Mouse (Mus musculus): ENCODE results near the gene Tox2. TPM values are rescaled to one million over a fixed set of nuclear protein-coding genes. Genes with fewer than 3 reads are reported as not detected.

Tox2 gene
- polyA plus RNA-seq, 1 experiment from 2014 or later = 1.9 TPM

- Histone ChIP-seq H3K4me2 (no peak overlapping the region), H3K4me1 (ENCODE audit: control insufficient read depth, insufficient read depth, low read length) (no peaks in the 10 kb centered on the region), H3K27me3 (ENCODE audit: control insufficient read depth, insufficient read depth, low read length) (no peaks in the 10 kb centered on the region), H3K9me3 (replicated peaks; ENCODE audit: control insufficient read depth, low read length) (no peaks in the 10 kb centered on the region), H3K9ac (ENCODE audit: low read depth, low read length) (no peak overlapping the region), H3K36me3 (ENCODE audit: control insufficient read depth, insufficient read depth, low read length) (no peaks in the 10 kb centered on the region), H3K27ac (ENCODE audit: low read depth, low read length) (no peak overlapping the region), H3K4me3 (ENCODE audit: low read depth, low read length) (no peak overlapping the region)
- no peak for ATAC-seq (replicated peaks; ENCODE audit: insufficient number of reproducible peaks, low FRiP score, low TSS enrichment)
- WGBS (ENCODE audit: insufficient replicate concordance) = 53% methylated on average over 3 of the region's 3 CpGs
These were observed 10.2 kb downstream of the Tox2 start for GRCm38 (mm10) chr2:163213085-163213484.

- Histone ChIP-seq H3K4me1 (ENCODE audit: control insufficient read depth, insufficient read depth, low read length) (no peaks in the 10 kb centered on the region), H3K4me2 (no peak overlapping the region), H3K36me3 (ENCODE audit: control insufficient read depth, insufficient read depth, low read length) (no peaks in the 10 kb centered on the region), H3K9me3 (replicated peaks; ENCODE audit: control insufficient read depth, low read length) (no peaks in the 10 kb centered on the region), H3K4me3 (ENCODE audit: low read depth, low read length) (no peak overlapping the region), H3K27ac (ENCODE audit: low read depth, low read length) (no peak overlapping the region), H3K9ac (ENCODE audit: low read depth, low read length) (no peak overlapping the region), H3K27me3 (ENCODE audit: control insufficient read depth, insufficient read depth, low read length) (no peaks in the 10 kb centered on the region)
- ATAC-seq (replicated peaks; ENCODE audit: insufficient number of reproducible peaks, low FRiP score, low TSS enrichment) = no peak
- WGBS (ENCODE audit: insufficient replicate concordance) = 37% methylated on average over 3 of the region's 3 CpGs
These were observed 15.2 kb downstream of the Tox2 start for GRCm38 (mm10) chr2:163218095-163218494.

GRCm38 (mm10) chr2:163218571-163218970, 15.6 kb downstream of the Tox2 start:
- Histone ChIP-seq H3K27ac (ENCODE audit: low read depth, low read length) (no peak overlapping the region), H3K4me3 (ENCODE audit: low read depth, low read length) (no peak overlapping the region), H3K9ac (ENCODE audit: low read depth, low read length) (no peak overlapping the region), H3K36me3 (ENCODE audit: control insufficient read depth, insufficient read depth, low read length) (no peaks in the 10 kb centered on the region), H3K27me3 (ENCODE audit: control insufficient read depth, insufficient read depth, low read length) (no peaks in the 10 kb centered on the region), H3K9me3 (replicated peaks; ENCODE audit: control insufficient read depth, low read length) (no peaks in the 10 kb centered on the region), H3K4me1 (ENCODE audit: control insufficient read depth, insufficient read depth, low read length) (no peaks in the 10 kb centered on the region), H3K4me2 (no peak overlapping the region)
- 45% methylated on average over 7 of the region's 7 CpGs for WGBS (ENCODE audit: insufficient replicate concordance)
- no peak for ATAC-seq (replicated peaks; ENCODE audit: insufficient number of reproducible peaks, low FRiP score, low TSS enrichment)

- WGBS (ENCODE audit: insufficient replicate concordance) = 75% methylated on average over 5 of the region's 5 CpGs
- Histone ChIP-seq H3K9me3 (replicated peaks; ENCODE audit: control insufficient read depth, low read length) (no peaks in the 10 kb centered on the region), H3K27me3 (ENCODE audit: control insufficient read depth, insufficient read depth, low read length) (no peaks in the 10 kb centered on the region), H3K9ac (ENCODE audit: low read depth, low read length) (no peak overlapping the region), H3K4me1 (ENCODE audit: control insufficient read depth, insufficient read depth, low read length) (peaks cover 4% of the 10 kb centered on the region; the same call in 1 of the 2 replicates), H3K27ac (ENCODE audit: low read depth, low read length) (no peak overlapping the region), H3K36me3 (ENCODE audit: control insufficient read depth, insufficient read depth, low read length) (no peaks in the 10 kb centered on the region), H3K4me3 (ENCODE audit: low read depth, low read length) (no peak overlapping the region), H3K4me2 (no peak overlapping the region)
- ATAC-seq (replicated peaks; ENCODE audit: insufficient number of reproducible peaks, low FRiP score, low TSS enrichment) = no peak
These were observed 16.5 kb downstream of the Tox2 start for GRCm38 (mm10) chr2:163219447-163219846.

GRCm38 (mm10) chr2:163220706-163221105, 17.8 kb downstream of the Tox2 start:
- H3K4me1 ChIP-seq (ENCODE audit: control insufficient read depth, insufficient read depth, low read length) = peaks cover 4% of the 10 kb centered on the region; the same call in 1 of the 2 replicates
- H3K27ac ChIP-seq (ENCODE audit: low read depth, low read length) = no peak overlapping the region
- no peak overlapping the region for H3K4me3 ChIP-seq (ENCODE audit: low read depth, low read length)
- H3K9ac ChIP-seq (ENCODE audit: low read depth, low read length) = no peak overlapping the region
- WGBS (ENCODE audit: insufficient replicate concordance) = 84% methylated on average over 11 of the region's 11 CpGs
- H3K27me3 ChIP-seq (ENCODE audit: control insufficient read depth, insufficient read depth, low read length) = no peaks in the 10 kb centered on the region
- no peaks in the 10 kb centered on the region for H3K9me3 ChIP-seq (replicated peaks; ENCODE audit: control insufficient read depth, low read length)
- H3K36me3 ChIP-seq (ENCODE audit: control insufficient read depth, insufficient read depth, low read length) = no peaks in the 10 kb centered on the region
- H3K4me2 ChIP-seq = no peak overlapping the region
- no peak for ATAC-seq (replicated peaks; ENCODE audit: insufficient number of reproducible peaks, low FRiP score, low TSS enrichment)

GRCm38 (mm10) chr2:163225302-163225701, 22.4 kb downstream of the Tox2 start:
- no peak overlapping the region for H3K9ac ChIP-seq (ENCODE audit: low read depth, low read length)
- no peak for ATAC-seq (replicated peaks; ENCODE audit: insufficient number of reproducible peaks, low FRiP score, low TSS enrichment)
- H3K9me3 ChIP-seq (replicated peaks; ENCODE audit: control insufficient read depth, low read length) = no peaks in the 10 kb centered on the region
- H3K27ac ChIP-seq (ENCODE audit: low read depth, low read length) = no peak overlapping the region
- 74% methylated on average over 15 of the region's 15 CpGs for WGBS (ENCODE audit: insufficient replicate concordance)
- H3K27me3 ChIP-seq (ENCODE audit: control insufficient read depth, insufficient read depth, low read length) = no peaks in the 10 kb centered on the region
- no peaks in the 10 kb centered on the region for H3K36me3 ChIP-seq (ENCODE audit: control insufficient read depth, insufficient read depth, low read length)
- no peak overlapping the region for H3K4me3 ChIP-seq (ENCODE audit: low read depth, low read length)
- H3K4me1 ChIP-seq (ENCODE audit: control insufficient read depth, insufficient read depth, low read length) = peaks cover 4% of the 10 kb centered on the region; the same call in 1 of the 2 replicates
- H3K4me2 ChIP-seq = no peak overlapping the region

- ATAC-seq (replicated peaks; ENCODE audit: insufficient number of reproducible peaks, low FRiP score, low TSS enrichment) = no peak
- Histone ChIP-seq H3K4me3 (ENCODE audit: low read depth, low read length) (no peak overlapping the region), H3K9ac (ENCODE audit: low read depth, low read length) (no peak overlapping the region), H3K27ac (ENCODE audit: low read depth, low read length) (no peak overlapping the region), H3K27me3 (ENCODE audit: control insufficient read depth, insufficient read depth, low read length) (no peaks in the 10 kb centered on the region), H3K9me3 (replicated peaks; ENCODE audit: control insufficient read depth, low read length) (no peaks in the 10 kb centered on the region), H3K4me2 (no peak overlapping the region), H3K4me1 (ENCODE audit: control insufficient read depth, insufficient read depth, low read length) (no peaks in the 10 kb centered on the region), H3K36me3 (ENCODE audit: control insufficient read depth, insufficient read depth, low read length) (no peaks in the 10 kb centered on the region)
- WGBS (ENCODE audit: insufficient replicate concordance) = 56% methylated on average over 9 of the region's 9 CpGs
These were observed 26.1 kb downstream of the Tox2 start for GRCm38 (mm10) chr2:163229050-163229449.

GRCm38 (mm10) chr2:163231781-163232534, 29.0 kb downstream of the Tox2 start:
- Histone ChIP-seq H3K27me3 (ENCODE audit: control insufficient read depth, insufficient read depth, low read length) (no peaks in the 10 kb centered on the region), H3K4me3 (ENCODE audit: low read depth, low read length) (no peak overlapping the region), H3K4me1 (ENCODE audit: control insufficient read depth, insufficient read depth, low read length) (no peaks in the 10 kb centered on the region), H3K4me2 (no peak overlapping the region), H3K9me3 (replicated peaks; ENCODE audit: control insufficient read depth, low read length) (no peaks in the 10 kb centered on the region), H3K9ac (ENCODE audit: low read depth, low read length) (no peak overlapping the region), H3K27ac (ENCODE audit: low read depth, low read length) (no peak overlapping the region), H3K36me3 (ENCODE audit: control insufficient read depth, insufficient read depth, low read length) (no peaks in the 10 kb centered on the region)
- 77% methylated on average over 13 of the region's 13 CpGs for WGBS (ENCODE audit: insufficient replicate concordance)
- no peak for ATAC-seq (replicated peaks; ENCODE audit: insufficient number of reproducible peaks, low FRiP score, low TSS enrichment)

GRCm38 (mm10) chr2:163233666-163234065, 30.7 kb downstream of the Tox2 start:
- no peaks in the 10 kb centered on the region for H3K4me1 ChIP-seq (ENCODE audit: control insufficient read depth, insufficient read depth, low read length)
- H3K27me3 ChIP-seq (ENCODE audit: control insufficient read depth, insufficient read depth, low read length) = no peaks in the 10 kb centered on the region
- no peak overlapping the region for H3K4me2 ChIP-seq
- no peak overlapping the region for H3K27ac ChIP-seq (ENCODE audit: low read depth, low read length)
- H3K9ac ChIP-seq (ENCODE audit: low read depth, low read length) = no peak overlapping the region
- 59% methylated on average over 9 of the region's 9 CpGs for WGBS (ENCODE audit: insufficient replicate concordance)
- no peak overlapping the region for H3K4me3 ChIP-seq (ENCODE audit: low read depth, low read length)
- no peaks in the 10 kb centered on the region for H3K36me3 ChIP-seq (ENCODE audit: control insufficient read depth, insufficient read depth, low read length)
- ATAC-seq (replicated peaks; ENCODE audit: insufficient number of reproducible peaks, low FRiP score, low TSS enrichment) = no peak
- H3K9me3 ChIP-seq (replicated peaks; ENCODE audit: control insufficient read depth, low read length) = no peaks in the 10 kb centered on the region

Data from heart, embryonic 11.5 days (tissue).